Mouse (Mus musculus) heart, adult 2 months (tissue): ENCODE data around the gene Gpnmb. TPM values are rescaled to one million over a fixed set of nuclear protein-coding genes. Genes with fewer than 3 reads are reported as not detected.

ENCODE experiments used
- DNase-seq, 2 experiments: peaks; one replicate each; pipeline ENCODE4 v3.0.0; 2021
- H3K27ac ChIP-seq: fragments of 200-600 bp; 2 replicates; pipeline ENCODE4 v1.8.1; 2022
- H3K27me3 ChIP-seq: fragments of 200-500 bp; 2 replicates; pipeline ENCODE4 v1.6.1; 2012; ENCODE audit warnings: mild to moderate bottlenecking, low read length, inconsistent platforms, mixed read lengths; ENCODE audit not compliant: control insufficient read depth, insufficient read depth
- H3K36me3 ChIP-seq: fragments of 200-500 bp; 2 replicates; pipeline ENCODE4 v1.6.1; 2012; ENCODE audit warnings: low read length, inconsistent platforms; ENCODE audit not compliant: control insufficient read depth, insufficient read depth
- H3K4me1 ChIP-seq: fragments of 200-500 bp; 2 replicates; pipeline ENCODE4 v1.6.1; 2011; ENCODE audit warnings: low read length; ENCODE audit not compliant: control insufficient read depth, insufficient read depth
- H3K4me3 ChIP-seq: fragments of 200-600 bp; 2 replicates; pipeline ENCODE4 v1.8.1; 2022
- H3K79me2 ChIP-seq: fragments of 200-500 bp; replicated peaks from 2 replicates; pipeline ENCODE4 v1.6.1; 2012; ENCODE audit warnings: mild to moderate bottlenecking, inconsistent platforms, low read length, moderate library complexity, mixed read lengths; ENCODE audit not compliant: control insufficient read depth, insufficient read depth
- H3K9ac ChIP-seq: fragments of 200-500 bp; 2 replicates; pipeline ENCODE4 v1.6.1; 2012; ENCODE audit warnings: low read depth, mild to moderate bottlenecking, control low read depth, inconsistent platforms, low read length, mixed read lengths
- CTCF ChIP-seq: fragments of 200-600 bp; IDR thresholded peaks from 2 replicates; pipeline ENCODE4 v1.8.1; 2022; ENCODE audit warnings: antibody characterized with exemption, mild to moderate bottlenecking, moderate library complexity
- EP300 ChIP-seq: fragments of 200-500 bp; IDR thresholded peaks from 2 replicates; pipeline ENCODE4 v1.6.1; 2011; ENCODE audit warnings: low read depth, low read length, control low read depth; ENCODE audit not compliant: insufficient read depth
- POLR2A ChIP-seq: fragments of 200-500 bp; IDR thresholded peaks from 2 replicates; pipeline ENCODE4 v1.6.1; 2011; ENCODE audit warnings: mild to moderate bottlenecking, low read depth, low read length, control low read depth; ENCODE audit not compliant: insufficient read depth
- WGBS: fragments of 180-500 bp; shearing (Covaris S2); methylation state at CpG from one replicate; pipeline ENCODE4 v1.1.7; 2018; 5-methylcytosine and 5-hydroxymethylcytosine counted together
- intact Hi-C: fragments of 180-260 bp; cut with DNase I; formaldehyde crosslinking; loops from one replicate; pipeline ENCODE4 v1.15.1; 2025
- polyA plus RNA-seq: library from polyadenylated mRNA; depleted of rRNA; stranded (reverse); fragments of >200 nt; gene quantifications from 2 replicates; pipeline ENCODE4 v1.2.3, GENCODE M21; 2012
- total RNA-seq, 2 experiments: library from RNA; stranded (reverse); gene quantifications; 2 replicates each; pipeline ENCODE4 v1.2.3; 2021

Gpnmb gene
- total and polyA plus RNA-seq, 3 experiments: 0.84 to 4.9 (median 1.3) TPM

- H3K36me3 ChIP-seq: no peaks in the 10 kb centered on the region
- H3K79me2 ChIP-seq: no peaks in the 10 kb centered on the region
- no peak for DNase-seq
- intact Hi-C loops: no loop called here
- 87% methylated on average over 7 of the region's 7 CpGs for WGBS
- no peak overlapping the region for H3K27ac ChIP-seq
- TF ChIP-seq EP300: no peak
- TF ChIP-seq POLR2A: no peak
- no peak for TF ChIP-seq CTCF
- no peaks in the 10 kb centered on the region for H3K27me3 ChIP-seq
- H3K4me3 ChIP-seq: no peak overlapping the region
- no peak overlapping the region for H3K9ac ChIP-seq
- no peaks in the 10 kb centered on the region for H3K4me1 ChIP-seq
These were observed 11.1 kb upstream of the Gpnmb start for GRCm38 (mm10) chr6:49025290-49025689.

DNA sequence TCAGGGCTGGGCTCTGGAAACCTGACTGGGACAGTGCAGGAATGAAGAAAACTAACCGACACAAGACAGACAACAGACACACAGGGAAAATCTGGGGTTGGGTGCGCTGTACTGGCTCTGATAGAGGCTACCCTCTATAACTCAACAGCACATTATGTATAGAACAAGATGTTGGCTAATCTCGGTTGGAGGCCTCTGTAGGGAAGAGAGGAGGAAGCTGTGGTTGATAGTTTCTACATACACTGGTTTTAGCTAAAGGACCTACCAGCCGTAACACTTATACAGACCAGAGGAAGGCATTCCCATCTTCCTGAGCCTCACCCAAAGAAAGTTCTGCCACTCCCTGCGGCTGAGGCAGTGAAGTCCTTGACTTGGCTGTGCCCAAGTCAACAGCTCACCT is 9.8 kb upstream of the Gpnmb start:
- H3K4me1 ChIP-seq: no peaks in the 10 kb centered on the region
- H3K27ac ChIP-seq: no peak overlapping the region
- WGBS: 79% methylated on average over 5 of the region's 5 CpGs
- no peaks in the 10 kb centered on the region for H3K79me2 ChIP-seq
- no peak for DNase-seq
- no peaks in the 10 kb centered on the region for H3K27me3 ChIP-seq
- no peaks in the 10 kb centered on the region for H3K36me3 ChIP-seq
- intact Hi-C loops: no loop called here
- H3K4me3 ChIP-seq: no peak overlapping the region
- TF ChIP-seq CTCF: no peak
- no peak for TF ChIP-seq EP300
- no peak for TF ChIP-seq POLR2A
- no peak overlapping the region for H3K9ac ChIP-seq

DNA sequence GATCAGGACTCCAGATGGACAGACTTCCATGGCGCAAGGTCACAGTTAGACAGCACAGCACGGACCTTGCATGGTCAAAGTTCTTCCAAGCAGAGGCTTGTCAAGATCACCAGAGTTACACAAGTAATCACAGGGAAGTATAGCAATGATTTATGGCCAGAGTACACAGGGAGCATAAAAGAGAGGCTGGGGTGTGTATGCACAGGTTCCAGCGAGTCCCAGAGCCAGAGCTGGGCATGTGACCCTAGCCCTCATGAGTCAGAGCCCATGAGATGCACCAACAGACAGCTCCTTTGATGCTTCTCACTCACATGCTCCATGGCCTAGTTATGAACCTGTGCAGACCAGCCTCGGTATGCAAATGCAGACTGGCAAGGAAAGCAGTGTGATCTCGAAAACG is 8.3 kb upstream of the Gpnmb start:
- Histone ChIP-seq H3K36me3 (no peaks in the 10 kb centered on the region), H3K9ac (no peak overlapping the region), H3K79me2 (no peaks in the 10 kb centered on the region), H3K4me3 (no peak overlapping the region), H3K4me1 (no peaks in the 10 kb centered on the region), H3K27me3 (no peaks in the 10 kb centered on the region), H3K27ac (no peak overlapping the region)
- intact Hi-C loops: no loop called here
- WGBS: 91% methylated on average over 6 of the region's 6 CpGs
- no peak for DNase-seq
- TF ChIP-seq POLR2A: no peak
- no peak for TF ChIP-seq CTCF
- TF ChIP-seq EP300: no peak

GRCm38 (mm10) chr6:49028708-49029107 is 7.6 kb upstream of the Gpnmb start:
- intact Hi-C loops: no loop called here
- TF ChIP-seq EP300 (no peak), POLR2A (no peak), CTCF (no peak)
- Histone ChIP-seq H3K9ac (no peak overlapping the region), H3K4me3 (no peak overlapping the region), H3K27me3 (no peaks in the 10 kb centered on the region), H3K27ac (no peak overlapping the region), H3K36me3 (no peaks in the 10 kb centered on the region), H3K4me1 (no peaks in the 10 kb centered on the region), H3K79me2 (no peaks in the 10 kb centered on the region)
- 86% methylated on average over 3 of the region's 3 CpGs for WGBS
- no peak for DNase-seq

GRCm38 (mm10) chr6:49031230-49031629 is 5.1 kb upstream of the Gpnmb start:
- WGBS: 66% methylated on average over 4 of the region's 4 CpGs
- Histone ChIP-seq H3K79me2 (no peaks in the 10 kb centered on the region), H3K9ac (no peak overlapping the region), H3K4me3 (no peak overlapping the region), H3K4me1 (no peaks in the 10 kb centered on the region), H3K27ac (no peak overlapping the region), H3K27me3 (peaks cover 2% of the 10 kb centered on the region; the same call in 1 of the 2 replicates), H3K36me3 (no peaks in the 10 kb centered on the region)
- DNase-seq: no peak
- TF ChIP-seq CTCF (no peak), POLR2A (no peak), EP300 (no peak)
- intact Hi-C loops: no loop called here

- 75% methylated on average over 4 of the region's 4 CpGs for WGBS
- no peak overlapping the region for H3K4me3 ChIP-seq
- peaks cover 2% of the 10 kb centered on the region; the same call in 1 of the 2 replicates for H3K27me3 ChIP-seq
- no peak for DNase-seq
- TF ChIP-seq EP300: no peak
- TF ChIP-seq POLR2A: no peak
- TF ChIP-seq CTCF: no peak
- no peaks in the 10 kb centered on the region for H3K4me1 ChIP-seq
- H3K27ac ChIP-seq: no peak overlapping the region
- H3K9ac ChIP-seq: no peak overlapping the region
- intact Hi-C loops: no loop called here
- H3K79me2 ChIP-seq: no peaks in the 10 kb centered on the region
- H3K36me3 ChIP-seq: no peaks in the 10 kb centered on the region
These were observed 3.6 kb upstream of the Gpnmb start for GRCm38 (mm10) chr6:49032783-49033182.

DNA sequence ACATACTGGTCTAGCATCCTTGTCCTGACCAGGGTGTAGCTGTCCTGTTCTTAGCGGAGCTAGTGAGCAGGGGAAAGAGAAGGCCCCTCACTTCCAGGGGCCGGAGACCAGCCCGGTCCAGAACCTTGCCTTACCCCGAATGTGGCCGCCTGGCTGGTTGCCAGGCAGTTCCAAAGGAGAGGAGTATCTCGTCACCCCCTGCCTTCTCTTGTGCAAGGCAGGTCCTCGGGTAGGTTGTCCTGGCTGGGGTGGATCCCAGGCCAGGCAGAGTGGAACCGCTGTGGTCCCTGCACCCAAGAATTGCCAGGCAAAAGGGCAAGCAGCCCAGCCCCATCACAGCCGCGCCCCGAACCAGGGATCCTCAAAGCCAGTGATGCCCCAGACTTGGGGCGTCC is 919 bp downstream of the Gpnmb start:
- DNase-seq: no peak
- H3K79me2 ChIP-seq: no peaks in the 10 kb centered on the region
- TF ChIP-seq POLR2A (no peak), EP300 (no peak), CTCF (no peak)
- peaks cover 2% of the 10 kb centered on the region for H3K4me1 ChIP-seq
- H3K9ac ChIP-seq: no peak overlapping the region
- H3K27me3 ChIP-seq: peaks cover 2% of the 10 kb centered on the region; the same call in 1 of the 2 replicates
- WGBS: 54% methylated on average over 12 of the region's 12 CpGs
- H3K36me3 ChIP-seq: no peaks in the 10 kb centered on the region
- intact Hi-C loops: no loop called here
- no peak overlapping the region for H3K27ac ChIP-seq
- no peak overlapping the region for H3K4me3 ChIP-seq
